Mouse (Mus musculus): ENCODE measurements around the gene Olfr666. TPM values are rescaled to one million over a fixed set of nuclear protein-coding genes. Genes with fewer than 3 reads are reported as not detected.

Gene Olfr666
- polyA plus RNA-seq (2011; ENCODE audit: insufficient read depth, insufficient read length, low read depth, missing spikeins), result not detected in 2 replicates

DNA sequence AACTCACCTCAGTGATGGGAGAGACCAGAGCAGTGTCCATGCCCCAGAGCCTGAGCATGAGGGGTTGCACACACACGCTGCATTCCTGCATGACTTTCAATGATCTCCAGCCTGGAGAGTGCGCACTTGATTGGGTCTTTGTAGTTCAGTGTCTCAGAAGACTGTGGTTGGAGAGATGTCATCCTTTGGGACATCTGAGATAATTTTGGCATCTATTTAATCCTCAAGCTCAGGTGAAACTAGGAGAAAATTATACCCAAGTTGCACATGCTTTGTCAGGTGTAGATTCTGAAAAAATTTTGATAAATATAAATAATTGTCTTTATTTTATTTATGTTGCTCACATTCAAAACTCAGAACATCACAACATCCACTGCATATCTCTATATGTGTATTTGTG is at the start of gene Olfr666:
TSS of gene Olfr666 (minus strand) at position 101 of the 400 bp plus-strand sequence.
- H3K9ac ChIP-seq (ENCODE audit: low read depth, poor library complexity, severe bottlenecking), result no peak within 1 kb of the TSS
- no peak within 1 kb of the TSS for H3K27ac ChIP-seq (ENCODE audit: insufficient read depth, low read length)
- H3K27me3 ChIP-seq (ENCODE audit: control insufficient read depth, insufficient read depth, low read length, poor library complexity, severe bottlenecking), result no peaks in the 10 kb centered on the region
- no peaks in the 10 kb centered on the region for H3K4me1 ChIP-seq (ENCODE audit: control insufficient read depth, insufficient read depth, low read length)
- H3K9me3 ChIP-seq (replicated peaks; ENCODE audit: control insufficient read depth, insufficient read depth, low read length, poor library complexity, severe bottlenecking), result no peaks in the 10 kb centered on the region
- H3K4me3 ChIP-seq (ENCODE audit: low read depth, low read length), result no peak within 1 kb of the TSS
- no peaks in the 10 kb centered on the region for H3K36me3 ChIP-seq (ENCODE audit: control insufficient read depth, insufficient read depth, low read length, poor library complexity, severe bottlenecking)
- TF ChIP-seq POLR2A (IDR thresholded peaks at IDR 0.05; ENCODE audit: insufficient read depth, low read length) (no peak), EP300 (IDR thresholded peaks at IDR 0.05; ENCODE audit: insufficient read depth, low read depth, low read length) (no peak), CTCF (IDR thresholded peaks at IDR 0.05; ENCODE audit: low read depth, low read length) (no peak)

DNA sequence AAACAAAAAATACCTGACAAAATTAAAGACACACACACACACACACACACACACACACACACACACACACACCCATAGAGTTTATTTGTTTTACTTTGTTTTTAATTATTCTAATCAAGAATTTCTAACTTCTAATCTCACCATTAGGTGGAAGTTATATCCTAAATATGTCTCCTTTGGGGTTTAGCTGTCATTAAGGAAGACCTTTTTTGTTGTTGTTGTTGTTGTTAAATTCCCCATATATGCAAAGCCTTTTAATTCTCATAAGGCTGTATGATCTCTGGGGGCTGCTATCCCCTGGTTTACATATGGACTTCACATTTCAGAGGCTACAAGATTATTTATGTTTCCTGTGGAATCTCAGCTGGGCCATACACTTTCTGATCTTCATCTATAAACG is 38.2 kb upstream of the Olfr666 start, which contains the start of gene Olfr669:
TSS of gene Olfr669 (plus strand) at position 301 of the 400 bp plus-strand sequence.
- no peak within 1 kb of the TSS for H3K4me3 ChIP-seq (ENCODE audit: low read depth, low read length)
- no peaks in the 10 kb centered on the region for H3K9me3 ChIP-seq (replicated peaks; ENCODE audit: control insufficient read depth, insufficient read depth, low read length, poor library complexity, severe bottlenecking)
- H3K4me1 ChIP-seq (ENCODE audit: control insufficient read depth, insufficient read depth, low read length), result no peaks in the 10 kb centered on the region
- no peak within 1 kb of the TSS for H3K27ac ChIP-seq (ENCODE audit: insufficient read depth, low read length)
- no peaks in the 10 kb centered on the region for H3K36me3 ChIP-seq (ENCODE audit: control insufficient read depth, insufficient read depth, low read length, poor library complexity, severe bottlenecking)
- TF ChIP-seq CTCF (IDR thresholded peaks at IDR 0.05; ENCODE audit: low read depth, low read length) (no peak), EP300 (IDR thresholded peaks at IDR 0.05; ENCODE audit: insufficient read depth, low read depth, low read length) (no peak), POLR2A (IDR thresholded peaks at IDR 0.05; ENCODE audit: insufficient read depth, low read length) (no peak)
- no peaks in the 10 kb centered on the region for H3K27me3 ChIP-seq (ENCODE audit: control insufficient read depth, insufficient read depth, low read length, poor library complexity, severe bottlenecking)
- H3K9ac ChIP-seq (ENCODE audit: low read depth, poor library complexity, severe bottlenecking), result no peak within 1 kb of the TSS

DNA sequence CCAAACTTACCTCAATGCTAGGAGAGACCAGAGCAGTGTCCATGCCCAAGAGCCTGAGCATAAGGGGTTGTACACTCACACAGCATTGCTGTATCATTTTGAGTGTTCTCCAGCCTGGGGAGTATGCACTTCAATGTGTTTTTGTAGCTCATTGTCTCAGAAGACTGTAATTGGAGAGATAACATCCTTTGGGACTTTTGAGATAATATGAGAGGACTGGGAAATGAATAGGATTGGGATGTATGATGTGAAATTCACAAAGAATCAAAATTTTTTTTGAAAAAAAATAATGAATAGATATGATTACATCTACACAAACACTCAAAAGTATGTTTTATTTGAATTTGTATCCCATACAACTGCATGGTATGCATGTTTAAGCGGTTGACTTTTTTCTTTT is 32.2 kb upstream of the Olfr666 start, which contains the start of gene Olfr668:
TSS of gene Olfr668 (minus strand) at position 101 of the 400 bp plus-strand sequence.
- no peak for TF ChIP-seq CTCF (IDR thresholded peaks at IDR 0.05; ENCODE audit: low read depth, low read length)
- no peak for TF ChIP-seq EP300 (IDR thresholded peaks at IDR 0.05; ENCODE audit: insufficient read depth, low read depth, low read length)
- TF ChIP-seq POLR2A (IDR thresholded peaks at IDR 0.05; ENCODE audit: insufficient read depth, low read length), result no peak
- no peak within 1 kb of the TSS for H3K4me3 ChIP-seq (ENCODE audit: low read depth, low read length)

DNA sequence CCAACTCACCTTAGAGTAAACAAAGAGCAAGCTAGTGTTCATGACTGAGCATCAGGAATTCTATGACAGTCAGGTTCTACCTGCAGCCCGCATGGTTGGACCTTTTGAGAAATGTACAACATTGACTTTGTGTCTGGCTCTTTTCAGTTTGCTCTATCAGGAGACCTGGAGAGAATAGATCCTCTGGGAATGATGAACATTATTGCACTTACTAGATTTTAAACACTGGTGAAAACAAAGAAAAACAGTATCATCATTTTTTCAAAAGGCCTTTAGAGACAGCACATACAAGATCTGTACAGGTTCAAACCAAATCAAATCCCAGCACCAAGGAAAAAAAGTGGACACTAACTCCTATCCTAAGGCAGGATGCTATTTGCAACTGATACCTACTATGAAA is 25.6 kb upstream of the Olfr666 start, which contains the start of gene Olfr667:
TSS of gene Olfr667 (minus strand) at position 101 of the 400 bp plus-strand sequence.
- Histone ChIP-seq H3K9me3 (replicated peaks; ENCODE audit: control insufficient read depth, insufficient read depth, low read length, poor library complexity, severe bottlenecking) (no peaks in the 10 kb centered on the region), H3K27me3 (ENCODE audit: control insufficient read depth, insufficient read depth, low read length, poor library complexity, severe bottlenecking) (no peaks in the 10 kb centered on the region), H3K4me1 (ENCODE audit: control insufficient read depth, insufficient read depth, low read length) (no peaks in the 10 kb centered on the region), H3K4me3 (ENCODE audit: low read depth, low read length) (no peak within 1 kb of the TSS), H3K27ac (ENCODE audit: insufficient read depth, low read length) (no peak within 1 kb of the TSS), H3K36me3 (ENCODE audit: control insufficient read depth, insufficient read depth, low read length, poor library complexity, severe bottlenecking) (no peaks in the 10 kb centered on the region), H3K9ac (ENCODE audit: low read depth, poor library complexity, severe bottlenecking) (no peak within 1 kb of the TSS)
- no peak for TF ChIP-seq EP300 (IDR thresholded peaks at IDR 0.05; ENCODE audit: insufficient read depth, low read depth, low read length)
- TF ChIP-seq CTCF (IDR thresholded peaks at IDR 0.05; ENCODE audit: low read depth, low read length), result no peak
- no peak for TF ChIP-seq POLR2A (IDR thresholded peaks at IDR 0.05; ENCODE audit: insufficient read depth, low read length)

More for the DNA sequence above, 32.2 kb upstream of the Olfr666 start, which contains the start of gene Olfr668:
- no peaks in the 10 kb centered on the region for H3K9me3 ChIP-seq (replicated peaks; ENCODE audit: control insufficient read depth, insufficient read depth, low read length, poor library complexity, severe bottlenecking)
- H3K36me3 ChIP-seq (ENCODE audit: control insufficient read depth, insufficient read depth, low read length, poor library complexity, severe bottlenecking), result no peaks in the 10 kb centered on the region
- H3K27me3 ChIP-seq (ENCODE audit: control insufficient read depth, insufficient read depth, low read length, poor library complexity, severe bottlenecking), result no peaks in the 10 kb centered on the region
- H3K4me1 ChIP-seq (ENCODE audit: control insufficient read depth, insufficient read depth, low read length), result no peaks in the 10 kb centered on the region
- no peak within 1 kb of the TSS for H3K27ac ChIP-seq (ENCODE audit: insufficient read depth, low read length)
- H3K9ac ChIP-seq (ENCODE audit: low read depth, poor library complexity, severe bottlenecking), result no peak within 1 kb of the TSS

DNA sequence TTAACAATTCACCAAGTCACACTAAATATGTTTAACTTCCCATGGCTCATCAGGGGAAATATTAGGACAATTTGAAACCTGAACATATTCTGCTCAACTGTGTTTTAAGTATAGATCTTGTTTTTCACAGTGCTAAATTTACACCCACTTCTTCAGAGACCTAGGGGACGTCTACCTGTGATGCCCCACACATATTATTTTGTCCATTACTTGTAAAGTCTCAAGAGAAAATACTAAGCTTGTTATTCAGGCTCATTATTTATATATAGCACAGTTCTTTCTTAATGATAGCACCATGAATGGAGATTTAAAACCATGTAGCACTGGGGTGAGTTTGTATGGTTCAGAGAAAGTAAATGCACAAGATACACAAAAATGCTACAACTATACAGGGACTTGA is 18.0 kb downstream of the Olfr666 start, which contains the start of gene Olfr665:
TSS of gene Olfr665 (plus strand) at position 301 of the 400 bp plus-strand sequence.
- H3K4me3 ChIP-seq (ENCODE audit: low read depth, low read length), result no peak within 1 kb of the TSS
- H3K27me3 ChIP-seq (ENCODE audit: control insufficient read depth, insufficient read depth, low read length, poor library complexity, severe bottlenecking), result no peaks in the 10 kb centered on the region
- no peaks in the 10 kb centered on the region for H3K9me3 ChIP-seq (replicated peaks; ENCODE audit: control insufficient read depth, insufficient read depth, low read length, poor library complexity, severe bottlenecking)
- no peak within 1 kb of the TSS for H3K9ac ChIP-seq (ENCODE audit: low read depth, poor library complexity, severe bottlenecking)
- no peaks in the 10 kb centered on the region for H3K36me3 ChIP-seq (ENCODE audit: control insufficient read depth, insufficient read depth, low read length, poor library complexity, severe bottlenecking)
- TF ChIP-seq POLR2A (IDR thresholded peaks at IDR 0.05; ENCODE audit: insufficient read depth, low read length), result no peak
- TF ChIP-seq CTCF (IDR thresholded peaks at IDR 0.05; ENCODE audit: low read depth, low read length), result no peak
- no peak for TF ChIP-seq EP300 (IDR thresholded peaks at IDR 0.05; ENCODE audit: insufficient read depth, low read depth, low read length)
- H3K27ac ChIP-seq (ENCODE audit: insufficient read depth, low read length), result no peak within 1 kb of the TSS
- H3K4me1 ChIP-seq (ENCODE audit: control insufficient read depth, insufficient read depth, low read length), result no peaks in the 10 kb centered on the region

DNA sequence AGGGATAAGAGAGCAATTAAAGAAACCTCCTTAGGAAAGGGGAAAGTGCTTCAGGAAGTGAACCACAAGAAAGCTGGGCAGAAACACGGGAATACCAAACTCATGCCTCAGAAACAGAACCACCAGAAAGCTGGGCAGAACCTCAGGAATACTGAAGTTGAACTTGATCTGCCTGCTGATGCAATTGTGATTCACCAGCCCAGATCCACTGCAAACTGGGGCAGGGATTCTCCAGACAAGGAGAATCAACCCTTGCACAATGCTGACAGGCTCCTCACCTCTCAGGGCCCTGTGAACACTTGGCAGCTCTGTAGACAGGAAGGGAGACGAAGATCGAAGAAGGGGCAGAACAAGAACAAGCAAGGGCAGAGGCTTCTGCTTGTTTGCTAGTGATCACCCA is 34.4 kb downstream of the Olfr666 start:
- Histone ChIP-seq H3K27ac (ENCODE audit: insufficient read depth, low read length) (no peak overlapping the region), H3K4me3 (ENCODE audit: low read depth, low read length) (no peak overlapping the region), H3K9ac (ENCODE audit: low read depth, poor library complexity, severe bottlenecking) (no peak overlapping the region)

More for the DNA sequence above, 34.4 kb downstream of the Olfr666 start:
- H3K4me1 ChIP-seq (ENCODE audit: control insufficient read depth, insufficient read depth, low read length), result no peaks in the 10 kb centered on the region
- H3K27me3 ChIP-seq (ENCODE audit: control insufficient read depth, insufficient read depth, low read length, poor library complexity, severe bottlenecking), result no peaks in the 10 kb centered on the region
- no peaks in the 10 kb centered on the region for H3K36me3 ChIP-seq (ENCODE audit: control insufficient read depth, insufficient read depth, low read length, poor library complexity, severe bottlenecking)
- H3K9me3 ChIP-seq (replicated peaks; ENCODE audit: control insufficient read depth, insufficient read depth, low read length, poor library complexity, severe bottlenecking), result no peaks in the 10 kb centered on the region
- TF ChIP-seq CTCF (IDR thresholded peaks at IDR 0.05; ENCODE audit: low read depth, low read length) (no peak), POLR2A (IDR thresholded peaks at IDR 0.05; ENCODE audit: insufficient read depth, low read length) (no peak), EP300 (IDR thresholded peaks at IDR 0.05; ENCODE audit: insufficient read depth, low read depth, low read length) (no peak)

Measured in ES-Bruce4 (cell line).